Mouse (Mus musculus): Measurements from ENCODE around the gene Plk3. TPM values are rescaled to one million over a fixed set of nuclear protein-coding genes. Genes with fewer than 3 reads are reported as not detected.
A peak's percentile ranks its signal among the peaks of the same experiment; 100 is the strongest.

Gene Plk3
- polyA plus RNA-seq, 1 experiment from 2014 or later, result 2.0 TPM

DNA sequence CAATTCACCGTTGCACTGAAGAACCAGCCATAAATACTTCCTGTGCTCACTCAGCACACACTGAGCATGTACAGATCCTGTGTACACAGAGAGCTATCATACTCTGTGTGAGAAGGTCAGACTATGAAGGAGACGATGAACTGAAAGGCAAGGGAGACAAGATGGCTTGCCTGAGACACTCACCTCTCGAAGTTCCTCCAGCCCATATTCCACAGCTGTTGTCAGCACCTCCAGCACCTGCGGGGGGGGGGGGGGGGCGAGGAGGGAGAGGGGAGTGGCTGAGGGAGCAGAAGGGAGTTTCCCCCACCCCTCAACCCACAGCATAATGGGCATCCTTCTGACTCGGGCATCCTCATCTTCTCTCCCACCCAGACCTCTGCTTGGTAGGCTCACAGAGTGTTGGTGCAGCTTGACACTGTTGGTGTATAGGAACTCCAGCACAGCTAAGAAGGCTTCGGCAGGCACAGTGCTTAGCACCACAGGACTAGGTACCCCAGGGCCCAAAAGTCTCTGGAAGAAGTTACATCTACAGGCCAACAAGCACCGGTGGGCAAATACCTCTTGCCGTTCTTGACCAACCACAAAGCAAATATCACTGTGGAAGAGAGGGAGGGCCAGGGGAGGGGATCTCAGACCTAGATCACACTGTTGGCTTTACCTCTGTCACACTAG is 10.1 kb downstream of the Plk3 start:
- Histone ChIP-seq H3K4me1 (ENCODE audit: control insufficient read depth in 2 of 2, insufficient read depth in 2 of 2, low read length in 2 of 2) (peaks cover 19 to 21% of the 10 kb centered on the region in 2 experiments), H3K27me3 (ENCODE audit: control insufficient read depth, insufficient read depth, low read length) (no peaks in the 10 kb centered on the region), H3K9me3 (ENCODE audit: control insufficient read depth, low read length) (no peaks in the 10 kb centered on the region), H3K27ac (replicated peaks in 1 of 2; ENCODE audit: control insufficient read depth in 1 of 2, insufficient read depth in 1 of 2, low read depth in 2 of 2, low read length in 2 of 2) (no peak overlapping the region), H3K9ac (ENCODE audit: low read length) (no peak overlapping the region), H3K4me2 (ENCODE audit: low read length) (no peak overlapping the region), H3K4me3 (ENCODE audit: control insufficient read depth in 1 of 2, insufficient read depth in 1 of 2, low read depth in 1 of 2, low read length in 2 of 2) (no peak overlapping the region), H3K36me3 (ENCODE audit: control insufficient read depth, insufficient read depth, low read length) (peaks cover 6% of the 10 kb centered on the region; the same call in 1 of the 2 replicates)
- WGBS, result 71% methylated on average over 7 of the region's 9 CpGs
- no peak for ATAC-seq (ENCODE audit: insufficient number of reproducible peaks, insufficient read depth, low FRiP score, low read depth)

DNA sequence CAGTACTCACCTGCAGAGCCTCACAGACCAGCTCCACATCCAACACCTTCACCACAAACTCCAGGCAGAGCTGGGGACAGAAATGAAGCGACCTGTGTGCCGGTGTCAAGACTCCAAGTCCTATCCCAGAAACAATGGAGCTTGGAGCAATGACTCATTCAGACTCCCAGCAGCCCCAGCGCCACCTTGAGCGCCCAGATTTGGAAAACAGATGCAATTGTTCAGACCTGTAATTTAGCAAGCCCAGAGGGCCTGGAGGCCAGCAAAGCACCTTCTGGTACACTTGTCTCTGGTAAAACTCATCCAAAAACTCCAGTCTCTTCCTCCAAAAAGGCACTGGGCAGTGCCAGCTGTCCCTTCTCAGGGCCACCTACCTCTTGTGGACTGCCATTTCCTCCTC is 11.6 kb downstream of the Plk3 start:
- no peak for ATAC-seq (ENCODE audit: insufficient number of reproducible peaks, insufficient read depth, low FRiP score, low read depth)
- Histone ChIP-seq H3K9me3 (ENCODE audit: control insufficient read depth, low read length) (no peaks in the 10 kb centered on the region), H3K27me3 (ENCODE audit: control insufficient read depth, insufficient read depth, low read length) (no peaks in the 10 kb centered on the region), H3K4me3 (ENCODE audit: control insufficient read depth in 1 of 2, insufficient read depth in 1 of 2, low read depth in 1 of 2, low read length in 2 of 2) (no peak overlapping the region), H3K4me1 (ENCODE audit: control insufficient read depth in 2 of 2, insufficient read depth in 2 of 2, low read length in 2 of 2) (peaks cover 19 to 21% of the 10 kb centered on the region in 2 experiments), H3K27ac (replicated peaks in 1 of 2; ENCODE audit: control insufficient read depth in 1 of 2, insufficient read depth in 1 of 2, low read depth in 2 of 2, low read length in 2 of 2) (no peak overlapping the region), H3K9ac (ENCODE audit: low read length) (no peak overlapping the region), H3K36me3 (ENCODE audit: control insufficient read depth, insufficient read depth, low read length) (no peaks in the 10 kb centered on the region), H3K4me2 (ENCODE audit: low read length) (no peak overlapping the region)
- 71% methylated on average over 4 of the region's 4 CpGs for WGBS

DNA sequence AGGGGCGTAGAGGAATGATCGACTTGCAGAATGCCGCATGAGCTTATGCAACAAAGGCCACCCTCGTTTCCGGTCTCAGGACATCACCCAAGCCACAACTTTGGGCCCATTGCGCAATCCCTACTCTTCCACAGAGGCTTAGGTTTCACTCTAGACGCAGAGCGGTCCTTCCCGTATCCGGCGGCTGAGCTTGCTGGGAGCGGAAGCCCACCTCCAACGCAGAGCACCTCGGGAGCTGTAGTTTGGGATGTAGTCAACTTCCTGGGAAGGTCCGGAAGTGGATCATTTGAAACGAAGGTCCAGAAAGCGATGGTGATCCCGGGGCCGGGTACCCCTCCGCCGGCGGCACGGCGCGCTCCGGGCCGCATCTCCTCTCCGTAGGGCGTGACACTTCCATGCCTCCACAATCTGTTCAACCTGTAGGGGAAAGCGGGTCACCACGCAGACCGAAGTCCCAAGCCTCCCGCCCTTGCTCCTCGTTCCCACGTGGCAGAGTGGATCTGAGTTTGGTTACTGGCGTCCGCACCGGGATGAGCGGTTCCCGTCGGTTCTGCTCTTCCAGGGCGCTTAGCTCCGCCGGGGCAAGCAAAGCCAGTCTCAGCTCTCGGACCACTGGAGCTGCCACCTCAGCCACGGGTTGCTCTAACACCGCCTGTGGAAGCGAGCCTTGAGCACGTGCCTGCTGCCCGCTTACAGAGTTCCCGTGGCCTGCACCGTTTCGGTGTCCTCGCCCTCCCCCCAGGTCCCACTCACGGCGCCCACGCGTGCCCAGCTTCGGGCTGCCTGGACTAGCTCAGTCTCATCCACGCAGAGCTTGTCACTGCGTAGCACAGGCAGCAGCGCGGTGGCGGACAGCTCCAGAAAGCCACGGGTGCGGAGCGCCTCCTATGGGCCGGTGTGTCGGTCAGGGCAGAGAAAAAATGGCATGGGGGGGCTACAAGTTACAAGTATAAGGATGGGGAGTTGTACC is 13.0 kb downstream of the Plk3 start:
- Histone ChIP-seq H3K27me3 (ENCODE audit: control insufficient read depth, insufficient read depth, low read length) (no peaks in the 10 kb centered on the region), H3K4me2 (ENCODE audit: low read length) (peak overlapping the region; percentile 98), H3K36me3 (ENCODE audit: control insufficient read depth, insufficient read depth, low read length) (no peaks in the 10 kb centered on the region), H3K4me1 (ENCODE audit: control insufficient read depth in 2 of 2, insufficient read depth in 2 of 2, low read length in 2 of 2) (peaks cover 15 to 19% of the 10 kb centered on the region in 2 experiments), H3K9ac (ENCODE audit: low read length) (peak overlapping the region; percentile 74), H3K9me3 (ENCODE audit: control insufficient read depth, low read length) (no peaks in the 10 kb centered on the region), H3K27ac (replicated peaks in 1 of 2; ENCODE audit: control insufficient read depth in 1 of 2, insufficient read depth in 1 of 2, low read depth in 2 of 2, low read length in 2 of 2) (peak overlapping the region; percentile 77 to 90), H3K4me3 (ENCODE audit: control insufficient read depth in 1 of 2, insufficient read depth in 1 of 2, low read depth in 1 of 2, low read length in 2 of 2) (peak overlapping the region; percentile 62 to 76)
- under 1% methylated on average over 69 of the region's 69 CpGs for WGBS
- ATAC-seq (ENCODE audit: insufficient number of reproducible peaks, insufficient read depth, low FRiP score, low read depth), result peak; percentile 89

DNA sequence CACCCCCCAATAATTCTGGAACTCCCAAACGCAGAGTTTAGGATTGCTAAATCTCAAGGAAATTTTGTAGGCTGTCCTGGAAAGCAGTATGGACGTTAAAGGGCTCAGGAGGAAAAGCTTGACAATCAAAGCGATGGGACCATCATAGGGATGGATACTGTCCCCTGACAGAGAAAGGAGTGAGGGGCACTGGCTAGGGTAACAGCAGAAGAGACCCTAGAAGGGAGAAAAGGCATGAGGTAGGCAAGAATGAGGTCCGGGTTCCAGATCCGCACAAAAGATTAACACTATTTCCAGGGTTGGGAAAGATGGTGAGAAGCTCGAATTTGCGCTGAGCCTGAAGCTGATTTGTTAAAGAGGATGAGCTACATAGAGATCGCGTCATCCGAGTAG is 13.7 kb downstream of the Plk3 start:
- peak overlapping the region; percentile 74 for H3K9ac ChIP-seq (ENCODE audit: low read length)
- H3K4me2 ChIP-seq (ENCODE audit: low read length), result peak overlapping the region; percentile 98
- H3K4me3 ChIP-seq (ENCODE audit: control insufficient read depth in 1 of 2, insufficient read depth in 1 of 2, low read depth in 1 of 2, low read length in 2 of 2), result peak overlapping the region; percentile 62 to 76
- ATAC-seq (ENCODE audit: insufficient number of reproducible peaks, insufficient read depth, low FRiP score, low read depth), result no peak
- no peaks in the 10 kb centered on the region for H3K27me3 ChIP-seq (ENCODE audit: control insufficient read depth, insufficient read depth, low read length)
- H3K9me3 ChIP-seq (ENCODE audit: control insufficient read depth, low read length), result no peaks in the 10 kb centered on the region
- H3K4me1 ChIP-seq (ENCODE audit: control insufficient read depth in 2 of 2, insufficient read depth in 2 of 2, low read length in 2 of 2), result peaks cover 8 to 13% of the 10 kb centered on the region in 2 experiments
- WGBS, result 5% methylated on average over 10 of the region's 10 CpGs
- no peaks in the 10 kb centered on the region for H3K36me3 ChIP-seq (ENCODE audit: control insufficient read depth, insufficient read depth, low read length)
- H3K27ac ChIP-seq (replicated peaks in 1 of 2; ENCODE audit: control insufficient read depth in 1 of 2, insufficient read depth in 1 of 2, low read depth in 2 of 2, low read length in 2 of 2), result peak overlapping the region; percentile 77 to 90

DNA sequence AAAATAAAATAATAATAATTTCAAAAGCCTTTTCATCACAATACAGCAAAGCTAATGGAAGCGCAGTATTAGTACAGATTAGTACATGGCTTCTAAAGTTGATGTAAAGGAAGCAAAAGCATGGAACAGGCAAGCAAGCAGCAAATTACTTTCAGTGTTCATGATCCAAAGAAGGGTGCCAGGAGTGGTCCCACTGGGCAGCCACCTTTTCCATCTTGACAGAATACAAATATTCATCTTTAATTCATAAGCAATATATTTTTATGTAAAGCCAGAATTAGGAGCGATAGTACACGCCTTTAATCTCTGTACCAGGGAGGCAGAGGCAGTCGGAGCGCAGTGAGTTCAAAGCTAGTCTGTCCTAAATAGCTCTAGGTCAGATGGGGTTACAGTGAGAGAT is 14.1 kb downstream of the Plk3 start:
- Histone ChIP-seq H3K4me1 (ENCODE audit: control insufficient read depth in 2 of 2, insufficient read depth in 2 of 2, low read length in 2 of 2) (peaks cover 4 to 9% of the 10 kb centered on the region in 2 experiments; a peak in 3 of 4 replicates), H3K36me3 (ENCODE audit: control insufficient read depth, insufficient read depth, low read length) (no peaks in the 10 kb centered on the region), H3K9me3 (ENCODE audit: control insufficient read depth, low read length) (no peaks in the 10 kb centered on the region), H3K4me3 (ENCODE audit: control insufficient read depth in 1 of 2, insufficient read depth in 1 of 2, low read depth in 1 of 2, low read length in 2 of 2) (peak overlapping the region; percentile 62 to 76; a peak in 3 of 4 replicates), H3K27me3 (ENCODE audit: control insufficient read depth, insufficient read depth, low read length) (no peaks in the 10 kb centered on the region), H3K4me2 (ENCODE audit: low read length) (peak overlapping the region; percentile 98), H3K27ac (replicated peaks in 1 of 2; ENCODE audit: control insufficient read depth in 1 of 2, insufficient read depth in 1 of 2, low read depth in 2 of 2, low read length in 2 of 2) (peak overlapping the region; percentile 77 to 90; a peak in 3 of 4 replicates), H3K9ac (ENCODE audit: low read length) (peak overlapping the region; percentile 74)
- ATAC-seq (ENCODE audit: insufficient number of reproducible peaks, insufficient read depth, low FRiP score, low read depth), result no peak
- 74% methylated on average over 5 of the region's 5 CpGs for WGBS

DNA sequence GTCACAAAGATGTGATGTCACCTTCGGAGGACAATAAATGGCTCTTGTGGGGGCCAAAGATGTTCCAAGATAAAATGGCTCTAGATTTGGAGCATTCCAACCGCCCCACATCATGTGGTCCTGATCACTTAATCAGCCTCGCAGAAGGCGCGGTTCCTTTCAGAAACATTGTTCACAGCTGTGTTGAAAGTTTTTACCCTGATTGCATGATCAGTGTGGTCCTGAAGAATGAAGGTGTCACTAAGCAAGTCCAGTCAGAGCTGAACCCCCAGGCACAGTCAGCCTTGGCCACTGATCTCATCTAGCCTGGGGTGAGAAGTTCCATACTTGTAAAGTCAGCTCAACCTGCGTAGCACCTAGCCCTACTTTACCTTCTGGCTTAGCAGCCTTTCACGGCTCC is 15.8 kb downstream of the Plk3 start:
- ATAC-seq (ENCODE audit: insufficient number of reproducible peaks, insufficient read depth, low FRiP score, low read depth), result no peak
- Histone ChIP-seq H3K4me2 (ENCODE audit: low read length) (no peak overlapping the region), H3K4me1 (ENCODE audit: control insufficient read depth in 2 of 2, insufficient read depth in 2 of 2, low read length in 2 of 2) (peaks cover 2 to 5% of the 10 kb centered on the region in 2 experiments; a peak in 2 of 4 replicates), H3K27ac (replicated peaks in 1 of 2; ENCODE audit: control insufficient read depth in 1 of 2, insufficient read depth in 1 of 2, low read depth in 2 of 2, low read length in 2 of 2) (no peak overlapping the region), H3K36me3 (ENCODE audit: control insufficient read depth, insufficient read depth, low read length) (no peaks in the 10 kb centered on the region), H3K4me3 (ENCODE audit: control insufficient read depth in 1 of 2, insufficient read depth in 1 of 2, low read depth in 1 of 2, low read length in 2 of 2) (no peak overlapping the region), H3K9me3 (ENCODE audit: control insufficient read depth, low read length) (no peaks in the 10 kb centered on the region), H3K27me3 (ENCODE audit: control insufficient read depth, insufficient read depth, low read length) (no peaks in the 10 kb centered on the region), H3K9ac (ENCODE audit: low read length) (no peak overlapping the region)
- 89% methylated on average over 7 of the region's 7 CpGs for WGBS

DNA sequence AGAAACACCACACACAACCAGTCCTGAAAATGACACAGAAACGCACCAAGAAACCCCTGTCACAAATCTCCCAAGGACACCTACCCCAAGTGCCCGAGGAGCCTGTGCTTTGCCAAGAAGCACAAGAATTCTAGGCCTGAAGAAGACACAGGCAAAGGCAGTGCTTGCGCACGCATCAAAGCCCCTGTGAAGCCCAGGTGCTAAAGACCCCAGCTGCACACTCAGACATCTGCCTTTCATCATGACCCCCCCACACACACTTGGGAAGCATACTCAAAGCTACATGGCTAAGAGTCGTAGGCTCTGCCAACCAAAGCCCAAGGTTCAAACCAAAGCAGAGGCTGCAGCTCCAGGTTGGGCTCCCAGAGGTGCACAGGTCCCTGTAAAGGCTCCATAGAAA is 18.2 kb downstream of the Plk3 start:
- Histone ChIP-seq H3K4me2 (ENCODE audit: low read length) (no peak overlapping the region), H3K9me3 (ENCODE audit: control insufficient read depth, low read length) (no peaks in the 10 kb centered on the region), H3K9ac (ENCODE audit: low read length) (no peak overlapping the region), H3K27ac (replicated peaks in 1 of 2; ENCODE audit: control insufficient read depth in 1 of 2, insufficient read depth in 1 of 2, low read depth in 2 of 2, low read length in 2 of 2) (no peak overlapping the region), H3K27me3 (ENCODE audit: control insufficient read depth, insufficient read depth, low read length) (no peaks in the 10 kb centered on the region), H3K4me3 (ENCODE audit: control insufficient read depth in 1 of 2, insufficient read depth in 1 of 2, low read depth in 1 of 2, low read length in 2 of 2) (no peak overlapping the region), H3K36me3 (ENCODE audit: control insufficient read depth, insufficient read depth, low read length) (0 out of 2 replicates have a peak, but pooled peaks cover 4% of the 10 kb centered on the region), H3K4me1 (ENCODE audit: control insufficient read depth in 2 of 2, insufficient read depth in 2 of 2, low read length in 2 of 2) (peaks cover 2 to 5% of the 10 kb centered on the region in 2 experiments; a peak in 2 of 4 replicates)
- WGBS, result 72% methylated on average over 5 of the region's 5 CpGs
- ATAC-seq (ENCODE audit: insufficient number of reproducible peaks, insufficient read depth, low FRiP score, low read depth), result no peak

All from heart, embryonic 14.5 days (tissue).